Mouse (Mus musculus) retina, embryonic 14.5 days (tissue): Measurements from ENCODE around the gene Rbm20.
A peak's percentile ranks its signal among the peaks of the same experiment; 100 is the strongest.

Experiments
- DNase-seq: peaks from one replicate; pipeline ENCODE4 v3.0.0-alpha.2; 2015; ENCODE audit warnings: low spot score

Gene Rbm20

DNA sequence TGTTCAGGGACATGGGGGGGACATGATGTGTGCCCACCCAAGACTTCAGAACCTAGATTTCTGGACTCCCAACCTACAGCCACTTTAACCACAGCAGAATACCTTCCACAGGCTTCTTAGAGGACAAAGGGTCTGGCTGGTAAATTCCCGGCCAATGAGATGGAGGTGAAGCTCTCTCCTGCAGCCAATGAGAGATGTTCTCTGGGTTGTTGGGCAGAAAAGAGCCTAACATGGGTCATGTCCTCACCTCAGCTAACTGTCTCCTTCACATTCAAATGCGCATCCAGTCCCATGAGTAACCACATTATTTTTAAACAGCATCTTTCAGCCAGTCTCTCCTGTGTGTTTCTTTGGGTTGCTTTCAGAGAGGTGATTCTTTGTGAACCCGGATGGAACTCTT is 5.7 kb upstream of the Rbm20 start:
- DNase-seq, result peak; percentile 24

DNA sequence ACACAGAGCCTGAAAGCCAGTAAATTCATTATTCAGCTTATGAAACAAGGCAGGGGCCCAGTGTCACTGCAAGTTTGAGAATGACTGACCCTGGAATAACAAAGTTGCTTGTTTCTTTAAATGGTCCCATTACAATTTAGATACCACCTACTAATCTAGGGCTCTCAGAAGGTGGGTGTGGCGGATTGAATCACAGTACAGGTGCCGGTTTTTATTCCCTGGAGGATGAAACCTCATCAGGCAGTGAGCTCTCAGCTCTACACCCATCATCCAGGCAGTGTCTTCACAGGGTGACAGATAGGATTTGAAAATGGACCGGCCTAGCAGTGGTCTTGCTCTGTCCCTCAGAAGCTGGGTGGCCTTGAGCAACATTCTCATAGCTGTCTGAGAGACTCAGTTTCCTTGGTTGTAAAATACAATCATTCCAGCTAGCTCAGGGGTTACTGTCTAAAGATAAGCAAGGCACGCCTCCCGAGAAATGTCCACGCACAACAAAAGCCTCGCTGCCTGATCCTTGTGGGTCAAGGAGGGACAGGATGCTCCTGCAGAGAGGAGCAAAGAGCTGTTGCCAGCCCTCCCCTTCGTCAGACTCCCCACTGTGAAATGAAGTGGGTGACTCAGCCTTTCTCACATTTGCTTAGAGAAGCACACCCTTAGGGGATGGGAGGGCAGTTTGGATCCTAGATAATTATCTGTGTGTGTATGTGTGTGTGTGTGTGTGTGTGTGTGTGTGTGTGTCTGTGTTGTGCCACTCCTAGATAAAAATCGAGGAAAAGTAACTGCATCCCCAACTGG is 2.8 kb upstream of the Rbm20 start:
- no peak for DNase-seq

DNA sequence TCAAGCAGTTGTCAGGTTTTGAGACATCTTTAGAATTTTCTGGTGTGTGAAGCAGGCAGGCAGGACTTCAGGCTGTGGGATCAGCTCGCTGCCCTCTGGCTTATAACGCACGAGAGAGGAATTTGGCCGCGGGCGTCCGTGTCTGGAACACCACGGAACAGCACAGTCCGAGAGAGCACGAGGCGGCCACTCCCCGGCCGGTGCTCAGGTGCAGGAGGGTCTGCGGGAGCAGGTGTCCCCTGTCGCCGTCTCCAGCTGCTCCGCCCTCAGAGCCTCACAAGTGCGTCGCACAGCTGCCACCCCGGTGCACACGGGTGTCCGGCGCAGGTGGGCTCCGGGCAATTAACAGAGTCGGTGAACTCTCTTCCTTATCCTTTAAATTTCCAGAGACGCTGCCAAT is 878 bp upstream of the Rbm20 start:
- DNase-seq, result peak; percentile 26

DNA sequence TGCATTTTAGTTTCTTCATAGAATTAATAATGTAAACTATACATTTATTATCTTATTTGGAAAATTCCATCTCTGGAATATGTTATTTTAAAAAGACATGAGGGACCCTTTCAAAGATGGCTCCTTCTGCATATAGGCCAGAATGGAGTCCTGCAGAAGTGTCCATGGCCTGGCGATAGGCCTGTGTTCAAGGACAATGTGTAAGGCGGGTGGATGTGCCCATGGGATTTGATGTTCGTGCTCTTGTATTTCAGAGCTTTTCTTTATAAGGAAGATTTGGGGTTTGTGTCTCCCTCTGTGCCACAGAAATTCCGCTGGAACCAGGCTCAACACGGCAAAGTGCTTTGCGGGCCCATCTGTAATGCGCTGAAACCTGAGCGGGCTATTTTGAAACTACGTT is 2.1 kb downstream of the Rbm20 start:
- no peak for DNase-seq

DNA sequence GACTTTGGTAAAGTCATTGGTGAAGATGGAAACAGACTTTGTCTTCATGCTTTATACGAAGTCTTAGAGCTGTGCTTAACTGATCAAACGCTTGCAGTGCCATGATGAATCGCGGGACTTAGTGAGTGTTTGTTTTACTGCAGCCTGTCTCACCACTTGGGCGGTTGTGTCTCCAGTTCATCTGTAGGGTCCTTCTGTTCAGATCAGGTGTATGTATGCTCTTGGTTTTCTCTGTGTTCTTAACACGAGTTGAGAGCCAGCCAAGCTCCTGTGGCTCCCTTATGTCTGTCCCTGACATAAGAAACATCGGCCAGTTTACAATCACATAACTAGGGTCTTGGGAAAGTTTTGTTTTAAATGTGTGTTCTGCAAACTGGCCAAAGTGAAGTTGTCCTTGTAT is 2.9 kb downstream of the Rbm20 start:
- DNase-seq, result no peak

DNA sequence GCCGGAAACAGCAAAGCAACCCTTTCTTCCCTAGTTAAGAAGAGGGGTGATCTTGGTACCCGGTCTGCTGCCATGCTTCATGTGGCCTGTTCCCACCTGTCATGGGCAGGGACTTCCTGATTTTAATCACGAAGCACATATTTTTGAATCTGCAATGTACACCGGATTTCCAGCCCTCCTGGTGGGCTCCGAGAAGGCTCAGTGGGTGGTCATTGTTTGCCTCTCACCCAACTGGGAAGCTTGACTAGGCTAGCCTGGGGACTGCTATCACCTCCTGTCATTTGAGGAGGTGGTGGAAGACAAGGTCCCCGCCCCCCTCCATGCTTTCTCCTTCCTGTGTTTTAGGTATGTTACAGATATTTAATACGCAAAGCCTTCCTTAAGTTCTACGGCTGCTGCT is 5.3 kb downstream of the Rbm20 start:
- no peak for DNase-seq

DNA sequence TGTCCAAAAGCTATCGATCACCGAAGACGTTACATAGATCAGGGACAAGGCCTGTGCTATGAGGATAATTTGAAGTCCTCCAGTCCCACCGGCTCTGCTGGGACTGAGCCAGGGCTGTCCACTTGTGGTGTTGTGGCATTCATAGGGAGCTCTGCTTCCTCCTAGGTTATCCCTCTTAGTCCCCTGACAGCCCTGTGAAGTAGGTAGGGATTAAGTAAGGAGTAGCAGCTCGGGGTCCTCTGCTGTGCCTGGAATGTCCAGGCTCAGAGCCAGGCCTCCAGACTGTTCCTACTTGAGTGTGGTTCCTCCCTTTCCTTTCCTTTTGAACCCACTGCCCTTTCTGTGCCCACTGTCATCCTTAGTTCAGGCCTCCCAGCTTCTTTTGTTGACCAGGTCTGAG is 10.5 kb downstream of the Rbm20 start:
- no peak for DNase-seq

DNA sequence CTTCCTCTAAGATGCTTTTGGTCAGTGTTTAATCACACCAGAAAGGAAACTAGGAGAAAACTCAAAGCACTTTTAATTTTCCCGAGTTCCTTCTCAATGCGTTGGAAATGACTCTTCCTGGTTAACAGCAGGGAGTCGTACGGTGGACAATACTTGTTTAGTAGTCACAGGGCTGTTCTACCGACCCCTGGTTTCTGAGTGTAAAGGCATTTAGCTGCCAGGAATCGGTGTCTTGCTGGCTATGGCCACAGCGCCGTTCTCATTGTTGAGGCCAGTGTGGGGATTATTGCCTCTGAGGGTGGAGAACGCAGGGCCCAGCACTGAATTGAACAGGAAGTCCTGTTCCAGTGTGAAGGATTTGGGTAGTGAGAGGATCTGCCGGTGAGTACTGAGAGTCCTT is 13.7 kb downstream of the Rbm20 start:
- no peak for DNase-seq

DNA sequence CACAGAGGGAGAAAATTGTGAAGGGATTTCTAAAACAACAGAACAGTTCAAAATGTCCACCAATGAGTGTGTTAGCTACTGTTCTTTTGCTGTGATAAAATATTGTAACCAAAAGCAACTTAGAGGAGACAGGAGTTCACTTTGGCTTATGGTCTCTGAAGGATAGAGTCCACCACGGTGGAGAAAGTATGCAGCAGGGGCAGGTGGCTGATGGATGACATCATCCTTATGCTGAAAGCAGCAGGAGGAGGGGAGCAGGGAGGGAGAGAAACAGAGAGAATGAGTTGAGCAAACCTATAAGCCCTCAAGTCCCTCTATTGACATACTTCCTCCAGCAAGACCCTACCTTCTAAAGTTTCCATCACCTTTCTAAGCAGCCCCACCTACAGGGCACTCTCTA is 16.9 kb downstream of the Rbm20 start:
- DNase-seq, result no peak

DNA sequence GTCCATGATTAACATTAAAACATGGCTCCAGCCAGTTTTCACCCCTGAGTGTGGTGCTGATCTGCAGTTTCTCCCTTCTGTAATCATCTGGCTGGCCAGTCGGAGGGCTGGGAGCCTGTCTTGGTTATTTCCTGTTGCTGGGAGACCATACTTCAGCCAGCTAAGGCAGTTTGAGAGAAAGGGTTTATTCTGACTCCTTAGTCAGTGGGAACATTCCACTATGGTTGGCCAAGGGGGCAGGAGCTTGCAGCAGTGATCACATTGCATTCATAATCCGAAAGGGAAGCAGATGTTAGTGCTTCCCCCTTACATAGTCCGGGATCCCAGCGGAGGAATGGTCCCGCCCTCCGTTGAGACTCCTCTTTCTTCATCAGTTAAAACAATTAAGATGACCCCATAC is 19.0 kb downstream of the Rbm20 start:
- no peak for DNase-seq

DNA sequence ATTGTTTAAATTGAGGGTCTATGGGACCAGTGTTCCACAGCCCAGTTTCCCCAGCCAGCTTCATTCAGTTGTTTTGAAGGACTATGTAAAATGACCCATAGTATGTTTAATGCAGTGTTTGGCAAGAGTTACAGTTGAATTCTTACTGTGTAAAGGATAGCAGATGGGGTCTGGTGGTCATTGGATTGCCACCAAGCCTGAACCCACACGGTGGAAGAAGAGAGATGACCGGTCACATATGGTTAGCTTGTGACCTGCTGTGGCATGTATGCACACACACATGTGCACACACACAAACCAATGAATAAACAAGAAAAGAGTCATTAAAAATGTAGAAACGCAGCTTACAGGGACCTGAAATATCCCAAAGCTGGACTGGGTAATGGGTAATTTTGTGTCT is 19.5 kb downstream of the Rbm20 start:
- DNase-seq, result no peak

DNA sequence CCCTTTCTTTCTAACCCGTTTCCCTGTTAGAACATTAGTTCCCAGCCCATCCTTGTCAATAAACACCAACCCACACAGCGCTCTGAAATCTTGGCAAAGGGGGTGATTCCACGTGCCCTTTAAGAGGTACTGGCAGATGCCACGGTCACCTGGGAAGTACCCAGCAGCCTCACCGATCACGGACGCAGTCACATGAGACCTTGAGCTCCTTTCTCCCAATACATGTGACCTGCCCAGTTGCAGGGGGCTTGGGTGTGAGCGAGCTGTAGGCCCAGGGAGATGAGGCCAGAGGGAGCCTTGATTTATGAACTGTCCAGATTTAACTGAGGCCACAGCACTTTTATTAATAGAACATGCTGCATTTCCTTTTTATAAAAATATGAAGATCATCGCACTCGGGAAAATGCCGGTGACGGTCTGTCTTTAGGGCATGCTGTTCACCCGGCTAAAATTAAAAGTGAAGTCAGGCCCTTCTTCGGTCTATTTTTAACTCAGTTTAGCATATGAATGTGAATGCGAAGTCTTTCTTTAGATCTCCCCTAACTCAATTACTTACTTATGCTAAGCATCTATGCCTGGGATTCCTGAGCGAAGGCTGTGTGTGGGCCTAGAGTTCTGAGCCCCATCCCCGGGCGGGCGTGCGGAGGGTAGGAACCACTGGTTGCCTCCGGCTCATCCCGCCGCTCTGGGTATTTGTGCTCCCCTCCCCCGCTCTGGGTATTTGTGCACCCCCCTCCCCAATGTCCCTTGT is 20.4 kb downstream of the Rbm20 start:
- DNase-seq, result no peak

DNA sequence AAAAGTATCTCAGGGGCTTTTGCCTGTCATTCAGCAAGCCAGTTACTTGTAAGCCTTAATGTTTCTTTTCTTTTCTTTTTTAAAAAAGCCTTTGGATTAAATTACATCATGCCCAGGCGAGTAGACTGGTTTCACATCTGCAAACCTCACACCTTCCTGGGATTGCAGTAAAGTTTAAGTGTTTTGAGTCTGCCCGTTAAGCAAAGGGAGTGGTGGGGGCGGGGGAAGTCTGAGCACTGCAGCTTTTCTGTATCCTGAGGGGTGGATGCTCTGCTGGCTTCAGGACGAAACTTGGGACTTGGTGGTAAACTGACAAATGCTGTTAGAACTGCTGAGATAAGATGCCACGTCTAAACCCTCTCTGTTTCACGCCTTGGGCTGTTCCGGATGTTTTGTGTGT is 22.6 kb downstream of the Rbm20 start:
- no peak for DNase-seq

DNA sequence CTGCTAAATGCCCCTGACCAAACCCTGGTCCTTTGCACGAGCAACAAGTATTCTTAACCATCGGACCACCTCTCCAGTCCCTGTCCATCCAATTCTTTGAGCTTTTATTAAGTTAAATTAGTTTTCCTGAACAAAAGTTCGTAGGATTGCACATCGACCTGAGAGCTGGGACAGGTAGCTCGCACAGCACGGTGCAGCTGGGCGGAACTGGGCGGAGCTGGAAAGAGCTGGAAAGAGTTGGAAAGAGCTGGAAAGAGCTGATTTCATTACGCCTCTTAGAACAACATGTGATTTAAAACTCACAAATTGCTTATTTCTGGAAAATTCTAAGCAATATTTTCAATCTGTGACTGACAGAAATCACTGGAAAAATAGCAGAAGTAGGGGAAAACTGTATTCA is 24.3 kb downstream of the Rbm20 start:
- DNase-seq, result no peak

DNA sequence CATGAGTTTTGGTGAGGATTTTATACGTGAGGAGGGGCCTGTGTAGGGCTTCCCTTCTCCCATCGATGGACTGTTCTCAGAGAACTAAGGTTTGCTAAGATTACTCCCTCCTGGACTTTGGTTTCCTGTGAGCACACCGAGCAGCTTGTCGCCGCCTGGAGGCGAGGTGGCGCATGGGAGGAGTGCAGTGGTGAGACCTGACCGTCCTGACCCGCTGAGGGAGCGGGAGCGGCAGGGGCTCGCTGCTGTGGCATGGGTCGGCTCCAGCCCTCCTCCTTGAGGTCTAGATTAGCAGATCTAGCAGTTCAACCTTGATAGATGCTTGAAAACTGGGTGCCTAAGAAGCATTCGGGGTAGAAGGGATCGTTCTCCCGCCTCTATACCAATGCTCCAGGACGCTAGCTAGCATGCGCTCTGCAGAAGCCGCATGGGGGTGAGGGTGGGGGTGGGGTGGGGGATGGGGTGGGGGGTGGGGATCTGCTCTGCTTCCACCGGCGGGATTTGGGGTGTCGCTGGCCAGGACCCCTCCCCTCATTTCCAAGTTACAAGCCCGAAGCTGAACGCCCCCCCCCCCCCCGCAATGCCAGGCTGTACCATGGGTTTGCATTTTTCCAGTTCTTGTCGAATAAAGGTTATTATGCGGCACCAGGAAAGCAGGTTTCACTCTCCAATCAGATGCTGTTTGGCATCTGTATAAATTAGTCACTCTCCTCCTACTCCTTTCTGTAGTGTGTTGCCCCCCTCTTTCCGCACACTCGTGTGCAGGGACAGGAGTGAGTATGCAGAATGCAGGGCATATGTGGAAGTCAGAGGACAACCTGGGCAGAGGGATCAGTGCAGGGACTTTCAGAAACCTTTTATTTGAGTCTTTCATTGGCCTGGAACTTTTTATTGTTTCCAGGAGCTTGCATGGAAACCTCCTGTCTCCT is 28.1 kb downstream of the Rbm20 start:
- DNase-seq, result peak; percentile 81

DNA sequence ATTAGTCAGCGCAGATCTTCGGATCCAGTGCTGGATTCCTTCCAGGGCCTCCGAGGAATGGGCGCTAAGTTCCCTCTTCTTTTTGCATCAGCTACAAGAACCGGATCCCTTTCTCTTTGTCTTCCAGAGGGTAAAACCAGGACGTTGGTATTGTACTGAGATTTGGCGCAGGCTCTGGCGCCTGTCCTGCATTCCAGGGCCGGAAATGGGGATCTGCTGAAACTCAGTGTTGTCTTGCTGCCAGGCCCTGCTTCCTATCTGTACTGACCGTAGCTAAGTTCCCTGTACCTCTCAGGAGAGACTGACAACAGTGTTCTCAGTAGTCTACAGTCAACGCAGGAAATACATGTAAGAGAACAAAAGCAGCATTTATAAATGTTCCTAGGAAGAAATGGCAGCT is 31.3 kb downstream of the Rbm20 start:
- DNase-seq, result no peak

DNA sequence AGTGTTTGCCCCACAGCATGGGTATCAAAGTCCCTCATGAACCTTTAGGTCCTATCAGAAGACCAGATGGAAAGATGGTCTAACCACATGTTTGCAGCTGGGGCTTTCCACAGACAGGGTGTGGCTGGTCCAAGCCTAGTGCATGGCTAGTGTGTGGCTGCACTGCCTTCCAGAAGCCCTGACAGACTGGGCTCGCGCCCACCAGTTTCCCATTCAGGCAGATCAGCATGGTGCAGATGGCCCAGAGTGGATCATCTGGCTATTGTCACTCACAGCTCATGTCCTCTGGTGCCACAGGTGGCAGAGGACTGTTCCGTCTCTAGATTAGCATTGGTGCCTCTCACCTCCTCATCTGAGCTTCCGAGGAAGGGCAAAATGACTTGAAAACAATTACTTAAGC is 33.8 kb downstream of the Rbm20 start:
- no peak for DNase-seq

DNA sequence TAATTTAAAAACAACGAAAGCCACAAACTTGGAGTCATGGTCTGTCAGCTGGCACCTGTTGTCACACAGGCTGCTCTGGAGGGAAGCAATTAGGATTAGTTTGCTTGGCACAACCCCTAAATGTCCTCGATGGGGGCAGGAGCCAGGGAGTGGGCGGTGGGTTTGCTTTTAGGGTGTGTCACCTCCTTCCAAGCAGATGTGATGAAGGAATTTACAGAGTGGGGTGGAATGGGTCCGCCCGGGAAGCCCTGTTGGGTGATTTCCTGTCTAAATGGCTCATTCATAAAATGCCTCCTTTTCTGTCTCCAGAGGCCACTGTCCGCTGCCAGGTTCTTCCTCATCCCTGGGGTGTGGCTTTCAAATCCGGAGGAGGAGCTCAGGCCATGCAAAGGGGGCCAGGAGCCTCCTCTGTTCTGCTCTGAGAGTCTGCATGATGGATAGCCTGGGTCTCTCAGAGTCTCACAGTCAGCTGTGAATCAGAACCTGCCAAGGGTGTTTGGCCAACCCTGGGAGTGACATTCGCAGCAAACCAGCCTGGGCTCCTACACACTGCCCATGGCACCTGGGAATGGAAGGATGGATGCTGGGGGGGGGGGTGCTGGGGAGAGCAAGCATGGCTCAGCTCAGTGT is 34.3 kb downstream of the Rbm20 start:
- DNase-seq, result no peak

DNA sequence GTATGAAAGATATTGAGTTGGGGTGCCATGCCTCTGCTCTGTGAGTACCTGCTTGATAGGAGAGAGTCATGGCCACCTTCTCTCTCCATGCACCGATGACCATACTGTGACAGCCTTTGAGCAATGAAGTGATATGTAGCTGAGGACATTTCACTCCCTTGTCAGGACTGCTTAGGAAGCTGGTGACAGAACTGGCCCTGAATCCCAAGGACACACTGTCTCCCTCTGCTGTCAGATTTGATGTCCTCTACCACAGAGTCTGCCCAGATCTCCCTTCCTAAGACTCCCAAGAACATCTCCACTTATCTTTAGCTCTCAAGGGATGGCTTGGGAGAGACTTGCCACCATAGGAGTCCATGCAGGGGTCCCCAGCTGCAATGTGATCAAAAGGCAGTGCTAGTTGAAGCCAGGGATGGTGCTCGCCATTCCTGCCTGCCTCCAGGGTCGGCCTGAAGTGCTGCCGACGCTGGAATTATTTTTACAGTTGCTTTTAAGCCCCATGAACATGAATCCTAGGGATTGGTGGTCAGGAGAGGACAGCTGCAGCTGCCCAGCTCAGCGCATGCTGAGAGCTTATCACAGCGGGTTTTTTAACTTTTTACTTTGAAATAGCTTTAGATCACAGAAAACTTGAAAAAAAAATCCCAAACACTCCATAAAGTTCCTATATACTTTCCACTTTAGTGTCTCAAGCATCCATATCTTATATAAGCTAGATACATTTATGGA is 35.4 kb downstream of the Rbm20 start:
- no peak for DNase-seq

DNA sequence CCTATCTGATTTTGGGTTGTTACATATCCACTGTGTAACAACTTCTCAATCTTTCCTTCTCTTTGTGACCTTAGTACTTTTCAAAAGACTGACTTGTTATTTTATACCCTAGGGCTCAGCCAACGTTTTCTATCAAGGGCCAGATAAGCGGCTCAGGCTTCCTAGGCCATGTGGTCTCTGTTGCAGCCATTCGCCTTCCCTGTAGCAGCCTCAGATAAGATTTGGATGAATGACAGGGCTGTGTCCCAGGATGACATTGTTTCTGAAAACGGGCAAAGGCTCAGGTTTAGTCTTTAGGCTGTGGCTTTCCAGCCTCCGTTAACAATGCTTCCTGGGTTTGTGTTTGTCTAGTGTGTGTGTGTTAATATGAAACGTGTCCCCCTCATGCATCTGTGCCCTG is 36.3 kb downstream of the Rbm20 start:
- DNase-seq, result no peak

DNA sequence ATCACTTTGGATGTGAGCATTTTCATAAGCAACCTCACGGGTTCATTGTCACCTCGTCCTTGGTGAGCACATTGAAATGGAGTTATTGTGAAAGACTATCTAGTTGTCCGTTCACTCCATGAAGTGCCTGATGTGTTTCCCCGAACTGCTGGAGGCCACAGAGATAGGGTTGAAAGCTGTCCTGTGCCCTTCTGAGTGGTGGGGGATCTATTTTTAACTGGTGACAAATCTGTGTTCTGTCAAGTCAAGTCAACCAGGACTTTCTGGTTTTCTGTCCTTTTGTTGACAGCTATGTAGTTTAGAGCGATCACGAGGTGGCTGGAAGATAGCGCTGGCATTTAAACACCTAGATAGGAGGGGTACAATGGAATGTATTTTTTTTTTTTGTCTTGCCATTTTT is 39.4 kb downstream of the Rbm20 start:
- DNase-seq, result no peak

DNA sequence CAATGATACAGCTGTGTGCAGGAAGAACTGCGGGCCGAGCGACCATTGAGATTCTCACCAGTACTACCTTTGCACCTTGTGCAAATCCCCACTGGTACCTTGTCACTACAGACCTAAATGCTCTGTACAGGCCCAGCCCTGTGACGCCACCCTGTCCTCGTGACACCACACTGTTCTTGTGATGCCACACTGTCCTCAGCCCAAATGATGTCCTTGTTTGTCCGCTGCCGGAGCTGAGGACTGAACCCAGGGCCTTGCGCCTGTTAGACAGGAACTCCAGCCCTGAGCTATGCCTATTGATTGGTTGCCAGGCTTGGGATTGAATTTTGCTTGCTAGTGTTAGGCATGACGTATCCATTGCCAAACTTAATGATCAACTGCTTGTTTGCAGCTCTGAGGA is 40.3 kb downstream of the Rbm20 start:
- DNase-seq, result no peak
